Mouse (Mus musculus): ENCODE measurements around the gene Dpp9.

DNA sequence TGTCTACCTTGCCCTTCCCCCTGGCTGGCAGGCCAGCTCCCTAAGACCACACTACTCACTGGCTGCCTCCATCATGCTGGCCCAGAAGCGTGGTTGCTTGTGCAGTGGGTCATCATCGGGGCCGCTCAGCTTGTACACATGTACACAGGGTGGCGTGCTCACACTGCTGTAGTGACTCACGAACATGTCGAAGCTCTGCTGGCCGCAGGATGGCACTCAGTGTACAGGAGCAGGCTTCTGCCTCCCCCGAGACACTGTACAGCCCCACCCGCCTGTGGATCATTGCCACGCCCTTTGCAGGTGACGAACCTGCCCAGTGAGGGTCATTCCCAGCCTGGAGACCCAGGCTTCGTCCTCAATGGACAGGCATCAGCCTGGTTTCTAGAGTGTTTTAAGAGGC, 24.3 kb downstream of the Dpp9 start:
- TF ChIP-seq POLR2A (IDR thresholded peaks at IDR 0.05; ENCODE audit: insufficient read length, low read depth): no peak
- TF ChIP-seq CEBPB (IDR thresholded peaks at IDR 0.05; ENCODE audit: insufficient read depth, poor library complexity, severe bottlenecking): no peak
- no peak for TF ChIP-seq MAX (IDR thresholded peaks at IDR 0.05; ENCODE audit: low read depth)
- no peak for TF ChIP-seq USF1 (IDR thresholded peaks at IDR 0.05; ENCODE audit: low read depth)
- TF ChIP-seq POLR2AphosphoS2 (IDR thresholded peaks at IDR 0.05; ENCODE audit: insufficient read length, low read depth): no peak
- no peak for TF ChIP-seq TCF3 (IDR thresholded peaks at IDR 0.05; ENCODE audit: insufficient read length, low read depth)
- no peak for TF ChIP-seq TCF12 (IDR thresholded peaks at IDR 0.05; ENCODE audit: insufficient read depth, poor library complexity, severe bottlenecking)
- TF ChIP-seq E2F4 (IDR thresholded peaks at IDR 0.05; ENCODE audit: insufficient read depth): no peak
- no peak for TF ChIP-seq MYOG (IDR thresholded peaks at IDR 0.05; ENCODE audit: control insufficient read depth in 1 of 3, insufficient read depth in 1 of 3, insufficient read length in 2 of 3, low read depth in 2 of 3)
- no peak for TF ChIP-seq SRF (IDR thresholded peaks at IDR 0.05; ENCODE audit: control insufficient read depth, insufficient read length, low read depth)
- no peak for TF ChIP-seq MYOD1 (IDR thresholded peaks at IDR 0.05; ENCODE audit: control insufficient read depth in 1 of 3, insufficient read length in 2 of 3, low read depth in 2 of 3)
- no peak for TF ChIP-seq REST (IDR thresholded peaks at IDR 0.05; ENCODE audit: insufficient read depth, insufficient read length)
